Mouse (Mus musculus) kidney, adult 2 months (tissue): ENCODE results near the gene Unc5a.

Source experiments
- CTCF ChIP-seq: fragments of 200-500 bp; conservative IDR thresholded peaks from 2 replicates; pipeline ENCODE4 v1.5.1; 2011; ENCODE audit warnings: low read depth, mild to moderate bottlenecking, control low read depth, low read length, moderate library complexity, mixed read lengths; ENCODE audit not compliant: insufficient read depth, insufficient read length
- POLR2A ChIP-seq: fragments of 200-500 bp; IDR thresholded peaks from one replicate; pipeline ENCODE4 v1.6.1; 2011; ENCODE audit warnings: low read depth, low read length, control low read depth

GRCm38 (mm10) chr13:54965256-54965655 lies 16.0 kb downstream of the Unc5a start:
- no peak for TF ChIP-seq CTCF
- no peak for TF ChIP-seq POLR2A
